Mouse (Mus musculus): ENCODE measurements around the gene Cd7. TPM values are rescaled to one million over a fixed set of nuclear protein-coding genes. Genes with fewer than 3 reads are reported as not detected.

Cd7 gene
- total RNA-seq, 2 experiments from 2014 or later: not detected

DNA sequence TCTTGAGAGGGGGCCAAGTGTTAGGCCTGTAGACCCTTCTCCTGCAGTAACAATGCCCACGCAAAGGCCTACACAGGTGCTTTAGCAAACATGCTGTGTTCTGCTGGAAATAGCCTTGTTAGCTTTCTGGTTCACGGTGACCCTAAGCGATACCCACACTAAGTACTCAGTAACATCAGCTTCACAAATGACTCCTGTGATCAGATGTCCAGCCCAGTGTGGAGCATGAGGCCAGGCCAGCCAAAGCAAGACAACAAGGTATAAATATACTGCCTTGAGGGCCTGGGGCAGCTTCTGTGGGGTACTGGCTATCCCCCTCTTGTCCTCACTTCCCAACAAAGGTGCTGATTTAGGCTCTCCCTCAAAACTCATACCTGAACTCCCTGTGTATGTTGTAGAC lies 46.1 kb downstream of the Cd7 start:
- no peak for DNase-seq (ENCODE audit: low spot score in 2 of 2)

DNA sequence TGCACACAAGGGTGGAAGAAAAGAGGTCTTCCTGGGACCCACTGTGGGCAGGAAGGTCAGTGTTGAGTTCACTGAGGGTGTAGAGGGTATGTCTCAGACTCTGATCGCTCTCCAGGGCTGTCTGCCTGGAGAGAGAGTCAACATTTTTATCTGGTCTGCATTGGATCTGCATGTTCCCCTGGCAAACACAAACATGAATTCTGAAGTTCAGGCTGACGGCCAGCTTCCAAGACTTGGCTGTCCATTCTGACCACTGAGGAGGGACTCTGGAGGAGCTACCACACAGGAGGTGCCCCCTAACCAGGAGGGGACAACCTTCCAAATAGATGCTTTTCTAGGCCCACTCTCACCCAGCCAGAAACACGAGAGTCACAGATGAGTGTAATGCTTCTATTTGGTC lies 47.4 kb downstream of the Cd7 start:
- no peak for DNase-seq (ENCODE audit: low spot score in 2 of 2)

DNA sequence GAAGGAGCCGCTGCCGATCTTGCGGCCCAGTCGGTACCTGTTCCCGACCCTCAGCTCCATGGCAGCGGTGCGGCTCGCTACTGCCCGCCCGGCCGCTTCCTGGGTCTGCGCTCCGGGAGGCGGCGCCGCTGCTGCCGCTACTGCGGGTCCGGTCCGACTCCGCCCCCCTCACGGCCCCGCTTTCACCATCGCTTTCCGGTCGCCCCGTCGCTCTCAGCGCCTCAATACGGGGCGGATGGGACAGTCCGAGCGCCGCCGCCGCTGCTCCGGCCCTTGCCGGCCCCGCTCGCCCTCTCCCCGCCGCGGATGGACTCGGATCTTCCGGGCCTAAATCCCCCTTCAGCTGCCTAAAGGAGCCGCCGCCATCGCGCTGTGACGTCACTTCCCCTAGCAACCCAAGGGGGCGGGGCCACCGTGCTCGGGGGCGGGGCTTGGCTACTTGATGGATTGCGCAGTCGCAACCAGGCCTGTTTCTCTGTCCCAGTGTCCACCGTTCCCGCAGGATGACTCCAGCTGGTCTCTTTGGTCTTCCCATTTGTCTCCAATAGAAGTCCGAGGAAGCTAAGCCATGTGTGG lies 48.2 kb downstream of the Cd7 start, which contains the start of gene Csnk1d:
TSS of gene Csnk1d (minus strand) at position 380 of the 576 bp plus-strand sequence.
- DNase-seq (ENCODE audit: low spot score in 2 of 2): peak; percentile 99 to 100

DNA sequence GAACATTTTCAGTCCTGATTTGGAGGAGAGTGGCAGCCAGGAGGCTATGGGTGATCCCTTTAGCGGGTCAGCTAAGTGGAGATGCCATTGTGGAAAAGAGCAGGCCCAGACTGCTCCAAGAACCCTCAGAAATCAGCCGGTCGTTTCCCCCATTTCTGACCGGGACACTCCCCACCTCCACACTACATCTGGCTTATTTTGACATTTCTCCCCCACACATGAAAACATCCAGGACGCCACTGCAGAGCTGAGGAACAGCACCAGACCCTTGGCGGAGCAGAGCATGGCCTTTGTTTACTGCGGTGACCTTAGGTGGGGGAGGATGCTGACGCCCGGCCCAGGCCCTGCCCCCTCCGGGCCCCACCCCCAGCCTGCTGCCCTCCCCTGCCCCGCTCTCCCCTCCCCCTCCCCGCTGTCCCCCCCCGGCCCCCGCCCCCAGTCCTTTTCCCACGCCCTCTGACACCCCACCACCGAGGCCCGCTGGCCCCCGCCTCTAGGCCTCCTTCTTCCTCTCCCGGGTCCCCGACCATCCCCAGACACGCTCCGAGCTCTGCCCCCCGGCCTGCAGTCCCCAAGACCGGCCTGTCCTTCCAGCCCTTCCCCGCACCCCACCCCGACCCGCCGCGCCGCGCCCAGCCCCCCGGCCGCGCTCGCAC lies 49.0 kb downstream of the Cd7 start:
- DNase-seq (ENCODE audit: low spot score in 2 of 2): peak; percentile 52 to 65

DNA sequence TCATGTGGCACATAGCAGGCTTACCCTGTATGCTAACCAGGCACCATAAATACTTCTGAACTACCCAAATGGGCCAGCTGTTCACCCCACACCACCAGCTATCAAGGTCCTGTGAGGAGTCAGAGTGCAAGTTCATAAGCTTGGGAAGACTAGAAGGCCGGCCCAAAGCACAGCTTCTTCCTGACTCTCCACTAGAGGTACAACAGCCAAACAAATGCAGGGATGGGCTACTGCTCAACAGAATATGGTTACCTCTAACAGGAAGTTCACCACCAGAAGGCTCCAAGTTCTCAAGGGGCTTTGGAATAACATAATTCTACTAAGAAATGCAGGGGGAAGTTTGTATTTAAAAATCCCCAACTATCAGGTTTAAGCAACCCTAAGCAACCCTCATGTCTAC lies 49.7 kb downstream of the Cd7 start:
- DNase-seq (ENCODE audit: low spot score in 2 of 2): no peak

DNA sequence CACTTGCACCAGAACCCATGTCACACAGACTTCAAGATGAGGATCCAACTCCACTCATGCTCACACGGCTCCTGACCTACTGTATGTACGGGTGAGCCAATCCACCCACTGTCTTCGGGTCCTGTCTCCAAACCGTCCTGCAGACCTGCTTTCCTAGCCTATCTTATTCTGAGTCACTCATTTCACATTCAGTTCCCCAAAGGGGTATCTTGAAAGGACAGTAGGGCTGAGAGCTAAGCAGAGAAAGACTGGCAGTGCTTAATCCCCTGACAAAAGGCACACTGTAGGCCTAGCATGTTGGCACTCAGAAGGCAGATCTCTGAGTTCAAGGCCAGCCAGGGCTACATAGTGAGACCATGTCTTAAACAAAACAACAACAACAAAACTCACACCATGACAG lies 50.8 kb downstream of the Cd7 start:
- DNase-seq (ENCODE audit: low spot score in 2 of 2): no peak

DNA sequence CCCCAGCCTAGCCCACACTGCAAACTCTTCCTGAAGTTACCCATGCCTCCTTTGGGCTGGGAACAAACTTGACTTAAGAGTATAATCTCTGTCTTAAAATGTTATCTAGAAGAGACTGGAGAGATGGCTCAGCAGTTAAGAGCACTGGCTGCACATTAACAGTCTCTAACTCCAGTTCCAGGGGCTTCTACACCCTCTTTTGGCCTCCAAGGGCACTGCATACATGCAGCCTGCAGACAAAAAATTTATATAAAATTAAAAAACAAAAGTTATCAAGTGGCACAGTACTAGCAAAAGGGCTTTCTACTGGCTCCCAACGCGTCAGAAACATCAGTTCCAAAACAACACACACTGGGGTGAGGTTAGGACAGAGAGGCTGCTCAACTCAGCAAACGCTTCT lies 51.6 kb downstream of the Cd7 start:
- no peak for DNase-seq (ENCODE audit: low spot score in 2 of 2)

Other genes starting within 250 kb of the Cd7 start
- gene Dus1l, start 243.0 kb downstream of the Cd7 start, total RNA-seq (2021): 10 to 100 TPM; 37.8 TPM
- gene Fasn, start 214.9 kb downstream of the Cd7 start, total RNA-seq (2021): 10 to 100 TPM; 48.6 to 49.9 TPM
- gene Ccdc57, start 106.5 kb downstream of the Cd7 start, total RNA-seq (2021): 1 to 10 TPM; 6.2 TPM
- 100 to 1,000 TPM; 151 to 160 TPM for gene Slc16a3, start 90.9 kb downstream of the Cd7 start, total RNA-seq (2021)
- 100 to 1,000 TPM in 1 of 2 experiments, 10 to 100 TPM in 1; 85.4 to 111 TPM for gene Csnk1d, start 48.1 kb downstream of the Cd7 start, total RNA-seq (2021)
- gene Sectm1b, start 24.2 kb upstream of the Cd7 start, total RNA-seq (2021): not detected
- not detected for gene Sectm1a, start 41.8 kb upstream of the Cd7 start, total RNA-seq (2021)
- gene Tex19.2, start 79.3 kb upstream of the Cd7 start, total RNA-seq (2021): not detected
- gene Tex19.1, start 106.7 kb upstream of the Cd7 start, total RNA-seq (2021): under 1 TPM in 1 of 2 experiments, not detected in 1; 0.15 TPM
- 1 to 10 TPM; 3.6 to 5.1 TPM for gene Uts2r, start 120.9 kb upstream of the Cd7 start, total RNA-seq (2021)
- gene Hexdc, start 165.0 kb upstream of the Cd7 start, total RNA-seq (2021): 10 to 100 TPM; 14.4 to 14.8 TPM
- 10 to 100 TPM; 14.6 to 14.7 TPM for gene Ogfod3, start 165.3 kb upstream of the Cd7 start, total RNA-seq (2021)
- gene Cybc1, start 189.9 kb upstream of the Cd7 start, total RNA-seq (2021): 10 to 100 TPM; 14.2 to 15.5 TPM
- gene Narf, start 197.8 kb upstream of the Cd7 start, total RNA-seq (2021): 10 to 100 TPM; 36.7 to 38.8 TPM
- gene Foxk2, start 220.6 kb upstream of the Cd7 start, total RNA-seq (2021): 10 to 100 TPM; 36.4 to 37.5 TPM